In genomic region chr3:131198991-131199390, GRCm38 (mm10) we compare ENCODE assay signal across 21 mouse cellular contexts.
DNase-seq lines count a peak whose midpoint lies in the region; ATAC-seq lines count a peak whose summit lies in the region.
"Had no signal": no experiment of that assay in that cellular context is flagged by ENCODE, and none has a peak within 500 bp of the region (broad histone marks: within the 10 kb centered on the region; RNA-seq: fewer than 3 reads in every experiment).

No protein-coding gene starts in this region.

- no peak overlapping the region for H3K27ac ChIP-seq in forebrain, embryonic 16.5 days (ENCODE audit: low read length)
- H3K27ac ChIP-seq in forebrain, embryonic 11.5 days (ENCODE audit: low read depth, low read length), result no peak overlapping the region
- H3K27ac ChIP-seq: embryonic facial prominence, embryonic 13.5 days; embryonic facial prominence, embryonic 15.5 days; forebrain, embryonic 10.5 days had no signal

- no peaks in the 10 kb centered on the region for H3K36me3 ChIP-seq in forebrain, embryonic 16.5 days (ENCODE audit: control insufficient read depth, insufficient read depth)
- H3K36me3 ChIP-seq in forebrain, embryonic 11.5 days (ENCODE audit: control insufficient read depth, insufficient read depth, low read length), result no peaks in the 10 kb centered on the region; the same call in 1 of the 2 replicates
- H3K36me3 ChIP-seq: embryonic facial prominence, embryonic 15.5 days had no signal

- H3K4me1 ChIP-seq in forebrain, embryonic 16.5 days (replicated peaks; ENCODE audit: control insufficient read depth, insufficient read depth, low read length), result 0 out of 2 replicates have a peak, but pooled peaks cover 2% of the 10 kb centered on the region
- H3K4me1 ChIP-seq in forebrain, embryonic 11.5 days (replicated peaks; ENCODE audit: control insufficient read depth, insufficient read depth, low read length), result peaks cover 6% of the 10 kb centered on the region

- no peak overlapping the region for H3K4me3 ChIP-seq in forebrain, embryonic 16.5 days (replicated peaks; ENCODE audit: low read length)
- no peak overlapping the region for H3K4me3 ChIP-seq in forebrain, embryonic 11.5 days (ENCODE audit: low read depth, low read length)
- H3K4me3 ChIP-seq: embryonic facial prominence, embryonic 13.5 days; embryonic facial prominence, embryonic 15.5 days; erythroblast, embryonic 14.5 days; forebrain, embryonic 10.5 days had no signal

- H3K9ac ChIP-seq in forebrain, embryonic 16.5 days (replicated peaks; ENCODE audit: low read depth, low read length), result no peak overlapping the region
- H3K9ac ChIP-seq in forebrain, embryonic 11.5 days (ENCODE audit: low read length), result no peak overlapping the region
- H3K9ac ChIP-seq: embryonic facial prominence, embryonic 13.5 days; embryonic facial prominence, embryonic 15.5 days had no signal

- H3K9me3 ChIP-seq in forebrain, embryonic 16.5 days (ENCODE audit: control insufficient read depth, low read length), result no peaks in the 10 kb centered on the region
- no peaks in the 10 kb centered on the region for H3K9me3 ChIP-seq in forebrain, embryonic 11.5 days (ENCODE audit: control insufficient read depth, low read length)
- H3K9me3 ChIP-seq: embryonic facial prominence, embryonic 13.5 days; embryonic facial prominence, embryonic 15.5 days; forebrain, embryonic 10.5 days had no signal

- peak; percentile 51; the same call in 1 of the 2 replicates for ATAC-seq in forebrain, embryonic 16.5 days
- no peak for ATAC-seq in forebrain, embryonic 11.5 days (replicated peaks; ENCODE audit: low FRiP score)

- H3K4me2 ChIP-seq in forebrain, embryonic 16.5 days (ENCODE audit: low read length), result no peak overlapping the region
- H3K4me2 ChIP-seq in forebrain, embryonic 11.5 days (ENCODE audit: low read depth, low read length, severe bottlenecking), result no peak overlapping the region
- H3K4me2 ChIP-seq: embryonic facial prominence, embryonic 13.5 days; embryonic facial prominence, embryonic 15.5 days had no signal

- intact Hi-C loops in left cerebral cortex, postnatal 14 days (cut with DNase I), result no loop called here
- intact Hi-C loops in left cerebral cortex, postnatal 4 days (cut with DNase I), result no loop called here

- H3K27me3 ChIP-seq in forebrain, embryonic 16.5 days (replicated peaks; ENCODE audit: control insufficient read depth, insufficient read depth, low read length), result no peaks in the 10 kb centered on the region
- no peaks in the 10 kb centered on the region for H3K27me3 ChIP-seq in forebrain, embryonic 11.5 days (ENCODE audit: control insufficient read depth, insufficient read depth, low read length)
- H3K27me3 ChIP-seq: embryonic facial prominence, embryonic 13.5 days; embryonic facial prominence, embryonic 15.5 days had no signal

- WGBS in forebrain, embryonic 16.5 days, result 77% methylated on average over 3 of the region's 3 CpGs
- WGBS in forebrain, embryonic 11.5 days, result 75% methylated on average over 3 of the region's 3 CpGs

- no peak for DNase-seq in forebrain, embryonic 11.5 days (ENCODE audit: low spot score)
- peak; percentile 19 to 47 for DNase-seq in left cerebral cortex, postnatal 14 days (ENCODE audit: low spot score in 2 of 2)
- no peak for DNase-seq in left cerebral cortex, postnatal 4 days
- DNase-seq in brain, adult 2 months (ENCODE audit: low read depth, low spot score), result peak; percentile 20
- DNase-seq in brain, embryonic 18.5 days (ENCODE audit: low read depth, low spot score), result peak; percentile 16
- no peak for DNase-seq in urinary bladder, postnatal 14 days (ENCODE audit: low spot score)
- DNase-seq: adrenal gland, adult 2 months; adrenal gland, postnatal 10 days; adrenal gland, postnatal 25 days; cerebellum, adult 11 months; cerebellum, adult 18-20 months; cerebellum, adult 8-10 months; cerebellum, adult 9-11 months; cerebellum, postnatal 14 days; cerebellum, postnatal 36 days; embryo, embryonic 11 days had no signal

Comparison
In these comparisons a context has a peak if more than half of its experiments do, and no peak if none do; other contexts are left out.
1. DNase-seq: peak in left cerebral cortex, postnatal 14 days (2 of 2), brain, adult 2 months (single experiment) and brain, embryonic 18.5 days (single experiment); none in forebrain, embryonic 11.5 days (single experiment), left cerebral cortex, postnatal 4 days (single experiment) and urinary bladder, postnatal 14 days (single experiment).